Mouse (Mus musculus): ENCODE data around the gene Grik1. TPM values are rescaled to one million over a fixed set of nuclear protein-coding genes. Genes with fewer than 3 reads are reported as not detected.

The Grik1 gene
- polyA plus RNA-seq, 1 experiment from 2014 or later = 3.2 TPM

DNA sequence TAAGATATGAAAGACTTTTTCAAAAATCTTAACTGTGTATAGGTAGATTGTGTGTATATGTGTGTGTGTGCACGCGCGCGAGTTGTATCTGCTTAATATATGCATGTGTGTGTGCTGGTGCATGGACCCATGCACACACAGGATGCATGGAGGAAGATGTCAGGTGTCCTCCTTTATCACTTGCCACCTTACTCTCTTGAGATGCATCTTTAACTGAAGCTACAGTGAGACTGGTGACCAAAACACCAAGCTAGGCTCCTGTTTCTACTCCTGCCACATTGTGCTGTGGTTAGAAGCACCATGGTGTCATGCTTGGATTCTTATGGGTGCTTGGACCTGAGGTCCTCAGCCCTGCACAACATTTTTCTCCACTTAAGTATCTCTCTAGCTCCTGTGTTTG is 245.7 kb downstream of the Grik1 start:
- WGBS = 95% methylated on average over 4 of the region's 4 CpGs
- DNase-seq (ENCODE audit: low spot score) (no peak), ATAC-seq (ENCODE audit: insufficient read depth, low FRiP score, low TSS enrichment) (no peak)
- Histone ChIP-seq H3K9ac (ENCODE audit: low read length) (no peak overlapping the region), H3K36me3 (ENCODE audit: control insufficient read depth, insufficient read depth, low read length) (no peaks in the 10 kb centered on the region), H3K27me3 (ENCODE audit: control insufficient read depth, insufficient read depth, low read length) (no peaks in the 10 kb centered on the region), H3K4me2 (ENCODE audit: low read depth) (no peak overlapping the region), H3K27ac (ENCODE audit: low read depth, low read length) (no peak overlapping the region), H3K9me3 (ENCODE audit: control insufficient read depth, low read length) (no peaks in the 10 kb centered on the region), H3K4me1 (ENCODE audit: control insufficient read depth, insufficient read depth, low read length) (no peaks in the 10 kb centered on the region), H3K4me3 (ENCODE audit: low read depth, low read length) (no peak overlapping the region)

DNA sequence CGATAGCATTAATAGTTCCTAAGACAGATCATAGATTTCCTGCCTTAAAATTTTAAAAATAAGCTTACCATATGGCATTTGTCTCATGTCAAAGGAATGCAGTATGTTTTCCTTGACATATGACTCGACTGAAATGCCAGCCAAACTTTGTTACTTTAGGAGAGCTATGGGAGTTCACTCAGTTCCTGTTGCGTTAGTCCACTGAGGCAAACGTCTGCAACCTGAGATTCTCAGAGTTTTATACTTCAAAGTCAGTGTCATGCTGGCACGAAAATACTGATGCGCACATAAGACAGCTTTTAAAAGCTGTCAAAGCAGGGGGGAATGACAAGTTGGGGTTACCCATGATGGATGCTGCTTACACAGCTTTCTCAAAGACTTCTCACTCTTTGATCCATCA is 247.6 kb downstream of the Grik1 start:
- ATAC-seq (ENCODE audit: insufficient read depth, low FRiP score, low TSS enrichment) = no peak
- H3K9me3 ChIP-seq (ENCODE audit: control insufficient read depth, low read length) = no peaks in the 10 kb centered on the region
- no peaks in the 10 kb centered on the region for H3K36me3 ChIP-seq (ENCODE audit: control insufficient read depth, insufficient read depth, low read length)
- H3K27me3 ChIP-seq (ENCODE audit: control insufficient read depth, insufficient read depth, low read length) = no peaks in the 10 kb centered on the region
- no peak overlapping the region for H3K4me2 ChIP-seq (ENCODE audit: low read depth)
- H3K4me1 ChIP-seq (ENCODE audit: control insufficient read depth, insufficient read depth, low read length) = no peaks in the 10 kb centered on the region
- H3K27ac ChIP-seq (ENCODE audit: low read depth, low read length) = no peak overlapping the region
- H3K9ac ChIP-seq (ENCODE audit: low read length) = no peak overlapping the region
- DNase-seq (ENCODE audit: low spot score) = peak; percentile 29
- H3K4me3 ChIP-seq (ENCODE audit: low read depth, low read length) = no peak overlapping the region
- WGBS = 54% methylated on average over 6 of the region's 6 CpGs

DNA sequence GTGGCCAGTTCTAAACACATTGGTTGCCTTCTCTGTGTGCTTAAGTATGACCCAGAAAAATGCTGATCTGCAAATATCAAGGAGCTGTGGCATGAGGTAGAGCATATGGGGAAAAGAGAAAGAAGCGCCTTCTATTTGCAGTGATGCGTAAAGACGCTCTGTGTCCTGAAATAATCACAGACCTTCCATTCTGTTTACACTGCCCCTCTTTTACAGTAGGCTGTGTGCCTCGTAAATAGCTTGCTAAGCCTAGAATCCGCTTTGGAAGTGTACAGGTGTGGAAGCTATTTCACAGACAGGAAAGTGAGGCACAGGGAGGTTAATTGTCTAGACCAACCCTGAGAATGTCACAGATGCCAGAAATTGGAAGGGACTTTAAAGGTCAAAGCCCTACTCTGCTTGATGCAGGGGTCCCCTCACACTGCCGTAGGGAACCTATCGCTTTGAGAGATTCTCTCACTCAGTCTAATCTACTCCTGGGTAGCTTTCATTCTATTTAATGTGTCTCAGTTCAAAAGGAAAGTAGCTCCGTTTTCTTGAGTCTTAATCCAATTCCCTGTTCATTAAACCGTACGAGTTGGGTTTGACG is 251.5 kb downstream of the Grik1 start:
- ATAC-seq (ENCODE audit: insufficient read depth, low FRiP score, low TSS enrichment) (no peak), DNase-seq (ENCODE audit: low spot score) (no peak)
- H3K36me3 ChIP-seq (ENCODE audit: control insufficient read depth, insufficient read depth, low read length) = no peaks in the 10 kb centered on the region
- H3K4me1 ChIP-seq (ENCODE audit: control insufficient read depth, insufficient read depth, low read length) = no peaks in the 10 kb centered on the region
- H3K4me2 ChIP-seq (ENCODE audit: low read depth) = no peak overlapping the region
- H3K4me3 ChIP-seq (ENCODE audit: low read depth, low read length) = no peak overlapping the region
- H3K9me3 ChIP-seq (ENCODE audit: control insufficient read depth, low read length) = no peaks in the 10 kb centered on the region
- H3K27me3 ChIP-seq (ENCODE audit: control insufficient read depth, insufficient read depth, low read length) = no peaks in the 10 kb centered on the region
- WGBS = 85% methylated on average over 11 of the region's 11 CpGs
- no peak overlapping the region for H3K27ac ChIP-seq (ENCODE audit: low read depth, low read length)
- no peak overlapping the region for H3K9ac ChIP-seq (ENCODE audit: low read length)

GRCm38 (mm10) chr16:87988805-87989204 is 301.3 kb downstream of the Grik1 start:
- no peaks in the 10 kb centered on the region for H3K36me3 ChIP-seq (ENCODE audit: control insufficient read depth, insufficient read depth, low read length)
- H3K9ac ChIP-seq (ENCODE audit: low read length) = no peak overlapping the region
- no peak overlapping the region for H3K27ac ChIP-seq (ENCODE audit: low read depth, low read length)
- H3K9me3 ChIP-seq (ENCODE audit: control insufficient read depth, low read length) = no peaks in the 10 kb centered on the region
- H3K4me1 ChIP-seq (ENCODE audit: control insufficient read depth, insufficient read depth, low read length) = no peaks in the 10 kb centered on the region
- peak; percentile 65; the same call in 1 of the 2 replicates for ATAC-seq (ENCODE audit: insufficient read depth, low FRiP score, low TSS enrichment)
- H3K4me2 ChIP-seq (ENCODE audit: low read depth) = no peak overlapping the region
- 54% methylated on average over 2 of the region's 2 CpGs for WGBS
- DNase-seq (ENCODE audit: low spot score) = peak; percentile 33
- H3K27me3 ChIP-seq (ENCODE audit: control insufficient read depth, insufficient read depth, low read length) = no peaks in the 10 kb centered on the region
- no peak overlapping the region for H3K4me3 ChIP-seq (ENCODE audit: low read depth, low read length)

DNA sequence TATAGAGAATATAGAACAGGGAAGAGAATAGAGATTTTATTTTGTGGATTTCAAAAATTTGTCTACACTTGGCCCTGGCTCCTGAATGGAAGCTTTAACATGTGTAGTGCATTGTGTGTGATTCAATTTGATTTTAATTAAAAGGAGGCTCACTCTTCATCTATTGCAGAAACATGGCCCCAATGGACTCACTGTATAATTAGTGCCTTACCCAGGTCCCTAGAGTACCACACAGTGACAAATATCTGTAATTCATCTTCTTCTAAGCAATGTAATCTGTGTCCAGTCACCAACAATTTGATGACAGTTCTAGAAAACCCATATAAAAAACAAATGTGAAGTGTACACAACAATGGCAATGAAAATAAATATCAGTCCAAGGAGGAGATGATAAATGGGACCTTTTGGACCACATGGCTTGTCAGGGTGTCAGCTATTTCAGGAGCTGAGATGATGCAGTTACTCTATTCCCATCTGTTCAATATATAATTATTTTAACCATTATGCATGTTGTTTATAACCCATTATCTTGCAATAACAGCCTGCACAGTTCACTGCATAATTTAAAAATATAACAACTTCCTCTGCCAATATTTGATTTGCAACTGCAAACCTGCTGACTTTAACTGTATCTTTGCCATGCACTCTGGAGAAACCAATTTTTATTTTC is 305.7 kb downstream of the Grik1 start:
- H3K9me3 ChIP-seq (ENCODE audit: control insufficient read depth, low read length) = no peaks in the 10 kb centered on the region
- H3K36me3 ChIP-seq (ENCODE audit: control insufficient read depth, insufficient read depth, low read length) = no peaks in the 10 kb centered on the region
- 0 out of 2 replicates have a peak, but pooled peaks have one; percentile 46 for ATAC-seq (ENCODE audit: insufficient read depth, low FRiP score, low TSS enrichment)
- no peak overlapping the region for H3K27ac ChIP-seq (ENCODE audit: low read depth, low read length)
- H3K4me1 ChIP-seq (ENCODE audit: control insufficient read depth, insufficient read depth, low read length) = no peaks in the 10 kb centered on the region
- H3K4me3 ChIP-seq (ENCODE audit: low read depth, low read length) = no peak overlapping the region
- no peak overlapping the region for H3K9ac ChIP-seq (ENCODE audit: low read length)
- H3K4me2 ChIP-seq (ENCODE audit: low read depth) = no peak overlapping the region
- no peaks in the 10 kb centered on the region for H3K27me3 ChIP-seq (ENCODE audit: control insufficient read depth, insufficient read depth, low read length)
- no peak for DNase-seq (ENCODE audit: low spot score)

DNA sequence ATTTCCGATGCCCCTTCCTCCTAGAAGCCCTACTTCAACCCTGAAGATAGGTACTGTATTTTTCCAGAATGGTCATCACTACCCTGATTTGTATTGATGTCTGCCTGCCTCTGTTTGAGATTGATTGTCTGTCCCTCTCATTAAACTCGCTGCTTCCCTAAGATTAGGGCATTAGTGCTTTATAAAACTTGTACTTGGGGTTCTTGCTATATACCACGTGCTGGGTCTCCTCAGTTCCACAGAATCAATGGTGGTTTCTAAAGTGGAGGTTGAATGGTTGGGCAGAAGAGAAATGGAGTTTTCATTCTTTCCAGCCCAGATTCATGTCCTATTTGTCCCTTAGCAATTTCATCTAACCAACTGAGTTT is 316.0 kb downstream of the Grik1 start:
- H3K9ac ChIP-seq (ENCODE audit: low read length) = no peak overlapping the region
- no peak overlapping the region for H3K4me3 ChIP-seq (ENCODE audit: low read depth, low read length)
- WGBS = 74% methylated on average over 3 of the region's 3 CpGs
- DNase-seq (ENCODE audit: low spot score) = no peak
- no peak overlapping the region for H3K4me2 ChIP-seq (ENCODE audit: low read depth)
- no peak overlapping the region for H3K27ac ChIP-seq (ENCODE audit: low read depth, low read length)
- no peaks in the 10 kb centered on the region for H3K27me3 ChIP-seq (ENCODE audit: control insufficient read depth, insufficient read depth, low read length)
- H3K4me1 ChIP-seq (ENCODE audit: control insufficient read depth, insufficient read depth, low read length) = no peaks in the 10 kb centered on the region
- no peak for ATAC-seq (ENCODE audit: insufficient read depth, low FRiP score, low TSS enrichment)
- no peaks in the 10 kb centered on the region for H3K36me3 ChIP-seq (ENCODE audit: control insufficient read depth, insufficient read depth, low read length)
- no peaks in the 10 kb centered on the region for H3K9me3 ChIP-seq (ENCODE audit: control insufficient read depth, low read length)

DNA sequence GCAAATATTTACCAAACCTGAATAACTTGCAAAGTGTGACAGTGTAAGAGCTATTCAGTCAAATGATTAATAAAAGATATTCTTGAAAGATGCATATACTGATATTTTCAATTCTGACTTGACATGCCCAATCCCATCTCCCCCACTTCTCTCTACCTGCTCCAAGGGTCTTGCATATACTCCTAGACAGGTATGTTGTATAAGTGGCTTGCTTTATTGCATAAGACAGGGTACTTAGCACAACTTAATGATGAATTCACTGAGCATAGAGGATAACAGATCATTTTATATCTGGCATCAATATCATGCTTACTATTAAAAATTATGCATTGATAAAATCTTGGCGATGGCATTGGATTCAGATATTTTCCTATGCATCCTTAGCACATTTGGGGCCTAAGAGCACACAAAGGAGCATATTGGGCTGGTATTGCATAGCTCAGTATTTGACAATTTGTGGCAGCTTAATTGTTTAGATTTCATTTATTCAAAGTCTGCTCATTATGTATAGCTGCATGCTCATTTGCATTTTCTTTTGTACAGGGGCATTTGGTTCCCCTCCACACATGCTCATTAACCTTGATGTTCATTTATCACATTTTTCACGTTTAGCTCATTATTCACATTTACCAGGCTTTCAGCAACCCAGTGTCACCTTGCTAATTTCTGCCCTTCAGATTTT is 316.5 kb downstream of the Grik1 start:
- H3K36me3 ChIP-seq (ENCODE audit: control insufficient read depth, insufficient read depth, low read length) = no peaks in the 10 kb centered on the region
- DNase-seq (ENCODE audit: low spot score) (no peak), ATAC-seq (ENCODE audit: insufficient read depth, low FRiP score, low TSS enrichment) (no peak)
- H3K9ac ChIP-seq (ENCODE audit: low read length) = no peak overlapping the region
- no peak overlapping the region for H3K4me3 ChIP-seq (ENCODE audit: low read depth, low read length)
- H3K27me3 ChIP-seq (ENCODE audit: control insufficient read depth, insufficient read depth, low read length) = no peaks in the 10 kb centered on the region
- no peak overlapping the region for H3K4me2 ChIP-seq (ENCODE audit: low read depth)
- 79% methylated on average over 2 of the region's 2 CpGs for WGBS
- H3K4me1 ChIP-seq (ENCODE audit: control insufficient read depth, insufficient read depth, low read length) = no peaks in the 10 kb centered on the region
- no peaks in the 10 kb centered on the region for H3K9me3 ChIP-seq (ENCODE audit: control insufficient read depth, low read length)
- no peak overlapping the region for H3K27ac ChIP-seq (ENCODE audit: low read depth, low read length)

DNA sequence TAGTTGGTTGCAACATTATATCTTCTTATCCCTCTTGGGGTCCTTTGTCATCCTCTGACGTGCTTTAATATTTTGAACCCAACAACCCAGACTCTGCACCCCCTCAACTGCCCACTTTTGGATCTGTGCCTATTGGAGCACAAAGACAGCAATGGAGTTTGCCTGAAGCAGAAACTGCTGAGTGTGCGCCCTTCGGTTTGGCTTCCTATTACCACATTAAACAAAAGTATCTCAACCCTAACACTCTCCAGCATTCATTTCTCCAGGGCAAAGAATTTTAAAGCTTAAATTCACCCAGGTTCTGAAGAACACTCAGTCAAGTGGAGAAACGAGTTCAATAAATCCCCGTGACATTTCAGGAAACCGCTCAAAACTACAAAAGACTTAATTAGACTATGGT is 318.2 kb downstream of the Grik1 start:
- Histone ChIP-seq H3K4me2 (ENCODE audit: low read depth) (no peak overlapping the region), H3K4me3 (ENCODE audit: low read depth, low read length) (no peak overlapping the region), H3K9me3 (ENCODE audit: control insufficient read depth, low read length) (no peaks in the 10 kb centered on the region), H3K9ac (ENCODE audit: low read length) (no peak overlapping the region), H3K27me3 (ENCODE audit: control insufficient read depth, insufficient read depth, low read length) (no peaks in the 10 kb centered on the region), H3K4me1 (ENCODE audit: control insufficient read depth, insufficient read depth, low read length) (no peaks in the 10 kb centered on the region), H3K36me3 (ENCODE audit: control insufficient read depth, insufficient read depth, low read length) (no peaks in the 10 kb centered on the region), H3K27ac (ENCODE audit: low read depth, low read length) (no peak overlapping the region)
- WGBS = 88% methylated on average over 6 of the region's 6 CpGs
- no peak for DNase-seq (ENCODE audit: low spot score)
- ATAC-seq (ENCODE audit: insufficient read depth, low FRiP score, low TSS enrichment) = no peak

- H3K27ac ChIP-seq (ENCODE audit: low read depth, low read length) = no peak overlapping the region
- no peaks in the 10 kb centered on the region for H3K36me3 ChIP-seq (ENCODE audit: control insufficient read depth, insufficient read depth, low read length)
- H3K4me1 ChIP-seq (ENCODE audit: control insufficient read depth, insufficient read depth, low read length) = no peaks in the 10 kb centered on the region
- no peaks in the 10 kb centered on the region for H3K9me3 ChIP-seq (ENCODE audit: control insufficient read depth, low read length)
- ATAC-seq (ENCODE audit: insufficient read depth, low FRiP score, low TSS enrichment) = no peak
- H3K4me2 ChIP-seq (ENCODE audit: low read depth) = no peak overlapping the region
- no peak overlapping the region for H3K4me3 ChIP-seq (ENCODE audit: low read depth, low read length)
- DNase-seq (ENCODE audit: low spot score) = no peak
- H3K9ac ChIP-seq (ENCODE audit: low read length) = no peak overlapping the region
- 87% methylated on average over 3 of the region's 3 CpGs for WGBS
- no peaks in the 10 kb centered on the region for H3K27me3 ChIP-seq (ENCODE audit: control insufficient read depth, insufficient read depth, low read length)
These were observed 320.1 kb downstream of the Grik1 start for GRCm38 (mm10) chr16:87969936-87970335.
